ENCODE assay signal across 8 mouse cellular contexts in genomic region chr3:84731403-84732015, GRCm38 (mm10).
A peak's percentile ranks its signal among the peaks of the same experiment; 100 is the strongest.
DNase-seq lines count a peak whose midpoint lies in the region; ATAC-seq and TF ChIP-seq lines count a peak whose summit lies in the region.

No protein-coding gene starts in this region.

- TF ChIP-seq POLR2A in myocyte (IDR thresholded peaks at IDR 0.05; ENCODE audit: insufficient read length, low read depth) = no peak

- H3K27me3 ChIP-seq in kidney, postnatal 0 days (ENCODE audit: insufficient read depth, low read length) = no peaks in the 10 kb centered on the region
- H3K27me3 ChIP-seq in embryonic facial prominence, embryonic 12.5 days = peaks cover 18% of the 10 kb centered on the region; the same call in 1 of the 2 replicates
- H3K27me3 ChIP-seq in hindbrain, embryonic 16.5 days (replicated peaks; ENCODE audit: control insufficient read depth, insufficient read depth, low read length) = no peaks in the 10 kb centered on the region
- H3K27me3 ChIP-seq in myocyte (ENCODE audit: control insufficient read depth, insufficient read depth, insufficient read length) = no peaks in the 10 kb centered on the region

- no peak overlapping the region for H3ac ChIP-seq in myocyte (ENCODE audit: control insufficient read depth, insufficient read length)

- H3K4me1 ChIP-seq in kidney, postnatal 0 days (replicated peaks; ENCODE audit: insufficient read depth, low read length) = no peaks in the 10 kb centered on the region
- H3K4me1 ChIP-seq in embryonic facial prominence, embryonic 12.5 days = peaks cover 17% of the 10 kb centered on the region
- H3K4me1 ChIP-seq in hindbrain, embryonic 16.5 days (ENCODE audit: control insufficient read depth, insufficient read depth, low read depth, low read length) = peaks cover 27% of the 10 kb centered on the region

- H3K4me3 ChIP-seq in kidney, postnatal 0 days (replicated peaks; ENCODE audit: low read depth, low read length) = peak overlapping the region; percentile 27
- peak overlapping the region; percentile 27 for H3K4me3 ChIP-seq in embryonic facial prominence, embryonic 12.5 days
- H3K4me3 ChIP-seq in hindbrain, embryonic 16.5 days (ENCODE audit: low read length) = peak overlapping the region; percentile 27
- no peak overlapping the region for H3K4me3 ChIP-seq in myocyte

- H3K36me3 ChIP-seq in kidney, postnatal 0 days (ENCODE audit: insufficient read depth, low read length) = no peaks in the 10 kb centered on the region
- H3K36me3 ChIP-seq in embryonic facial prominence, embryonic 12.5 days = no peaks in the 10 kb centered on the region
- H3K36me3 ChIP-seq in hindbrain, embryonic 16.5 days (ENCODE audit: control insufficient read depth, insufficient read depth, low read length) = no peaks in the 10 kb centered on the region
- H3K36me3 ChIP-seq in myocyte (ENCODE audit: control insufficient read depth, insufficient read depth) = no peaks in the 10 kb centered on the region

- 13% methylated on average over 9 of the region's 9 CpGs for WGBS in kidney, postnatal 0 days
- 13% methylated on average over 9 of the region's 9 CpGs for WGBS in embryonic facial prominence, embryonic 12.5 days
- WGBS in hindbrain, embryonic 16.5 days = 8% methylated on average over 9 of the region's 9 CpGs

- no peak overlapping the region for H3K27ac ChIP-seq in kidney, postnatal 0 days
- no peak overlapping the region for H3K27ac ChIP-seq in embryonic facial prominence, embryonic 12.5 days
- peak overlapping the region; percentile 78 for H3K27ac ChIP-seq in hindbrain, embryonic 16.5 days (ENCODE audit: low read depth, low read length)

- H3K9me3 ChIP-seq in kidney, postnatal 0 days (replicated peaks; ENCODE audit: low read length) = no peaks in the 10 kb centered on the region
- H3K9me3 ChIP-seq in embryonic facial prominence, embryonic 12.5 days = no peaks in the 10 kb centered on the region
- H3K9me3 ChIP-seq in hindbrain, embryonic 16.5 days (ENCODE audit: control insufficient read depth, low read length) = no peaks in the 10 kb centered on the region

- H3K4me2 ChIP-seq in kidney, postnatal 0 days (ENCODE audit: low read length) = peak overlapping the region; percentile 58
- H3K4me2 ChIP-seq in embryonic facial prominence, embryonic 12.5 days (replicated peaks) = peak overlapping the region; percentile 62
- peak overlapping the region; percentile 58 for H3K4me2 ChIP-seq in hindbrain, embryonic 16.5 days (ENCODE audit: low read length)
- peak overlapping the region; percentile 34 for H3K4me2 ChIP-seq in myocyte (ENCODE audit: low read depth)

- no peak for DNase-seq in kidney, postnatal 0 days (ENCODE audit: low spot score)
- no peak for DNase-seq in kidney, postnatal 36 days
- no peak for DNase-seq in cerebellum, adult 18-20 months
- DNase-seq in c-Kit-positive CD71-positive TER-119-positive erythroid progenitor cells, embryonic 14.5 days (ENCODE audit: low spot score) = no peak
- DNase-seq in adrenal gland, adult (ENCODE audit: inconsistent age in 2 of 2, low spot score in 1 of 2) = no peak

- no peak for TF ChIP-seq CTCF in kidney, postnatal 0 days (IDR thresholded peaks at IDR 0.05; ENCODE audit: low read depth)

- no peak for ATAC-seq in kidney, postnatal 0 days (replicated peaks; ENCODE audit: low FRiP score, low read depth)
- no peak for ATAC-seq in embryonic facial prominence, embryonic 12.5 days (ENCODE audit: insufficient number of reproducible peaks, insufficient read depth, low FRiP score, low TSS enrichment)
- peak; percentile 16; the same call in 1 of the 2 replicates for ATAC-seq in hindbrain, embryonic 16.5 days

- H3K9ac ChIP-seq in kidney, postnatal 0 days (ENCODE audit: low read depth, low read length) = no peak overlapping the region
- H3K9ac ChIP-seq in embryonic facial prominence, embryonic 12.5 days = no peak overlapping the region
- peak overlapping the region; percentile 45 for H3K9ac ChIP-seq in hindbrain, embryonic 16.5 days (ENCODE audit: low read depth, low read length)

- H3K79me2 ChIP-seq in myocyte (ENCODE audit: control insufficient read depth, insufficient read depth) = no peaks in the 10 kb centered on the region

TF ChIP-seq in myocyte, 11 proteins besides CTCF, POLR2A, EP300 and RAD21:
- TF ChIP-seq E2F4 (IDR thresholded peaks at IDR 0.05; ENCODE audit: insufficient read depth) = no peak
- no peak for TF ChIP-seq MYOG (IDR thresholded peaks at IDR 0.05; ENCODE audit: control insufficient read depth in 1 of 3, insufficient read depth in 1 of 3, insufficient read length in 2 of 3, low read depth in 2 of 3)
- no peak for TF ChIP-seq MAX (IDR thresholded peaks at IDR 0.05; ENCODE audit: low read depth)
